Mouse (Mus musculus) ES-E14 (cell line): ENCODE results near the gene Slc50a1.

Experiments used
- CHD2 ChIP-seq: IDR thresholded peaks from 2 replicates; pipeline ENCODE4 v1.6.1; 2014; ENCODE audit warnings: mild to moderate bottlenecking, low read depth, low read length, inconsistent platforms
- HCFC1 ChIP-seq: IDR thresholded peaks from 2 replicates; pipeline ENCODE4 v1.6.1; 2012; ENCODE audit warnings: low read length, inconsistent platforms, borderline replicate concordance; ENCODE audit not compliant: insufficient read depth
- MAFK ChIP-seq: IDR thresholded peaks from 2 replicates; pipeline ENCODE4 v1.6.1; 2014; ENCODE audit warnings: mild to moderate bottlenecking, low read depth, low read length, inconsistent platforms; ENCODE audit not compliant: insufficient read depth

- TF ChIP-seq MAFK (no peak), CHD2 (no peak), HCFC1 (no peak)
These were observed 1.5 kb downstream of the Slc50a1 start for GRCm38 (mm10) chr3:89268916-89269315.
